Mouse (Mus musculus): ENCODE measurements around the gene Nipa1. TPM values are rescaled to one million over a fixed set of nuclear protein-coding genes. Genes with fewer than 3 reads are reported as not detected.

Nipa1 gene
- total and polyA plus RNA-seq, 3 experiments: 4.1 to 10.6 (median 4.8) TPM

- no peak for DNase-seq
Observed at GRCm38 (mm10) chr7:55935025-55935424, 84.7 kb downstream of the Nipa1 start.

- DNase-seq: no peak
Observed at GRCm38 (mm10) chr7:55928649-55929048, 91.1 kb downstream of the Nipa1 start.

Other genes with a start within 250 kb of the Nipa1 start
- gene Tubgcp5, start 225.8 kb downstream of the Nipa1 start, total RNA-seq (2021): 10 to 100 TPM; 14.8 to 19.5 TPM
- gene Tubgcp5, start 225.8 kb downstream of the Nipa1 start, polyA plus RNA-seq (2012; rRNA removed): 2.0 and 2.6 TPM in 2 replicates
- 10 to 100 TPM; 76.4 to 79.0 TPM for gene Cyfip1, start 178.2 kb downstream of the Nipa1 start, total RNA-seq (2021)
- gene Cyfip1, start 178.2 kb downstream of the Nipa1 start, polyA plus RNA-seq (2012; rRNA removed): 26.2 and 40.1 TPM in 2 replicates
- gene Nipa2, start 57.5 kb downstream of the Nipa1 start, total RNA-seq (2021): 10 to 100 TPM; 29.6 to 41.9 TPM
- gene Nipa2, start 57.5 kb downstream of the Nipa1 start, polyA plus RNA-seq (2012; rRNA removed): 37.4 and 42.5 TPM in 2 replicates
- gene Herc2, start 30.2 kb upstream of the Nipa1 start, total RNA-seq (2021): 10 to 100 TPM; 45.0 to 50.8 TPM
- 11.3 and 12.9 TPM in 2 replicates for gene Herc2, start 30.2 kb upstream of the Nipa1 start, polyA plus RNA-seq (2012; rRNA removed)
- 1 to 10 TPM; 3.8 to 5.9 TPM for gene Oca2, start 219.8 kb upstream of the Nipa1 start, total RNA-seq (2021)
- 3.3 and 5.3 TPM in 2 replicates for gene Oca2, start 219.8 kb upstream of the Nipa1 start, polyA plus RNA-seq (2012; rRNA removed)